Mouse (Mus musculus) liver, postnatal 0 days (tissue): ENCODE results near the gene Irak1bp1. TPM values are rescaled to one million over a fixed set of nuclear protein-coding genes. Genes with fewer than 3 reads are reported as not detected.

Experiments used
- ATAC-seq: fragments of 200-750 bp; cut with Nextera tagmentation; 2 replicates; pipeline ENCODE4 v1.8.0; 2017; ENCODE audit warnings: mild to moderate bottlenecking, moderate library complexity
- DNase-seq: peaks from one replicate; pipeline ENCODE4 v3.0.0-alpha.2; 2016
- H3K27ac ChIP-seq: fragments of 300-500 bp; sonication (generic); 2 replicates; pipeline ENCODE4 v1.5.1; 2014; ENCODE audit warnings: antibody characterized with exemption, moderate library complexity, mild to moderate bottlenecking, low read depth
- H3K27me3 ChIP-seq: fragments of 300-500 bp; sonication (generic); 2 replicates; pipeline ENCODE4 v1.6.1; 2014; ENCODE audit warnings: low read length, control low read depth, mixed read lengths; ENCODE audit not compliant: insufficient read depth
- H3K36me3 ChIP-seq: fragments of 300-500 bp; sonication (generic); replicated peaks from 2 replicates; pipeline ENCODE4 v1.6.1; 2014; ENCODE audit warnings: mild to moderate bottlenecking, control low read depth, low read length, moderate library complexity, mixed read lengths; ENCODE audit not compliant: insufficient read depth
- H3K4me1 ChIP-seq: fragments of 300-500 bp; sonication (generic); 2 replicates; pipeline ENCODE4 v1.6.1; 2014; ENCODE audit warnings: antibody characterized with exemption, mild to moderate bottlenecking, control low read depth; ENCODE audit not compliant: insufficient read depth
- H3K4me2 ChIP-seq: fragments of 300-500 bp; sonication (generic); 2 replicates; pipeline ENCODE4 v1.6.1; 2014; ENCODE audit warnings: low read depth, mild to moderate bottlenecking, low read length, moderate library complexity, mixed read lengths
- H3K4me3 ChIP-seq: fragments of 300-500 bp; sonication (generic); 2 replicates; pipeline ENCODE4 v1.5.1; 2014; ENCODE audit warnings: low read depth, low read length
- H3K9ac ChIP-seq: fragments of 300-500 bp; sonication (generic); replicated peaks from 2 replicates; pipeline ENCODE4 v1.6.1; 2014; ENCODE audit warnings: mild to moderate bottlenecking, moderate library complexity
- H3K9me3 ChIP-seq: fragments of 300-500 bp; sonication (generic); 2 replicates; pipeline ENCODE4 v1.6.1; 2016; ENCODE audit warnings: mild to moderate bottlenecking, control low read depth, low read length, mixed read lengths
- CTCF ChIP-seq: sonication (generic); IDR thresholded peaks from 2 replicates; pipeline ENCODE4 v1.5.1; 2016; ENCODE audit warnings: antibody characterized with exemption, low read depth
- EP300 ChIP-seq: IDR thresholded peaks from 2 replicates; pipeline ENCODE4 v1.6.1; 2016; ENCODE audit warnings: antibody characterized with exemption, low read depth, mild to moderate bottlenecking
- whole genome bisulfite sequencing: fragments of 180-500 bp; shearing (Covaris S2); extraction: QIAGEN DNeasy Blood & Tissue Kit; methylation state at CpG from one replicate; pipeline ENCODE4 v1.1.7; 2014; ENCODE audit not compliant: insufficient replicate concordance; 5-methylcytosine and 5-hydroxymethylcytosine counted together
- polyA plus RNA-seq: library from polyadenylated mRNA; unstranded; fragments of >200 nt; fragmentation: Nextera tagmentation; extraction: Ambion mirVana; gene quantifications from 2 replicates; pipeline ENCODE4 v1.2.1, GENCODE M21; 2015

The Irak1bp1 gene
- polyA plus RNA-seq = 1.2 and 1.4 TPM in 2 replicates

DNA sequence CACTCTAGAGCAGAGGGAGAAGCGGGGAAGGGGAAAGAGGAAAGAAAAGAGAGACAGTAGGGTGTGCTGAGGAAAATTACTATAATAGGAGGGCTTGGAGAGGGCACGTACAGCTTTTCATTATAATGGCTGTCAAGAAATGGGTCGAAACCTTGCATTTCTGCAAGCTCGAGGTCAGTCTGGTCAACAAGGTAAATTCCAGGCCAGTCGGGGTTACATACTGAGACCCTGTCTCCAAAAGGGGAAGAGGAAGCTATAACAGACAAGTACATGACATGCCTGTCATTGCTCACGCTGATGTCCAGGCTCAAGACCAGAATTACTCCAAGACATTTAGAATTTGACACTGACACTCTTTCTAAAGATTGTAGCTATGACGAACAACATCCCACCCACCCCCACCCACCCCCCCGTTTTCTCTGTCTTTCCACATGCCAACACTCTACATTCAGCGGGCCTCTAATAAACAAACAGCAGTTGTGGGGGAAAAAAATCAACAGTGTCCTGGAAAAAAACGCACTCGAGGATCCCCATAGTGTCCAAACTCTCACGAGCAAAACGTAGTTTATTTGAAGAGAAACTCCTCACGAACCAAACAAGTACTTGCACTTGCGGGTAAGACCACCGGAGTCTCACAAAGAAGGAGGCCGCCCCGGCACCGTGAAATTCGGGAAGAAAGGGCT is at the start of gene Irak1bp1:
Gene Irak1bp1 (plus strand): TSS at position 534 of the 683 bp plus-strand sequence.
- peak within 1 kb of the TSS; percentile 58 for H3K9ac ChIP-seq
- WGBS = 10% methylated on average over 20 of the region's 20 CpGs
- no peaks in the 10 kb centered on the region for H3K36me3 ChIP-seq
- no peak within 1 kb of the TSS for H3K27ac ChIP-seq
- H3K27me3 ChIP-seq = no peaks in the 10 kb centered on the region
- H3K4me1 ChIP-seq = peaks cover 16% of the 10 kb centered on the region
- TF ChIP-seq EP300 = no peak
- H3K4me2 ChIP-seq = peak within 1 kb of the TSS; percentile 95
- H3K4me3 ChIP-seq = peak within 1 kb of the TSS; percentile 64
- peak; percentile 18 for ATAC-seq
- no peaks in the 10 kb centered on the region for H3K9me3 ChIP-seq
- DNase-seq = no peak

DNA sequence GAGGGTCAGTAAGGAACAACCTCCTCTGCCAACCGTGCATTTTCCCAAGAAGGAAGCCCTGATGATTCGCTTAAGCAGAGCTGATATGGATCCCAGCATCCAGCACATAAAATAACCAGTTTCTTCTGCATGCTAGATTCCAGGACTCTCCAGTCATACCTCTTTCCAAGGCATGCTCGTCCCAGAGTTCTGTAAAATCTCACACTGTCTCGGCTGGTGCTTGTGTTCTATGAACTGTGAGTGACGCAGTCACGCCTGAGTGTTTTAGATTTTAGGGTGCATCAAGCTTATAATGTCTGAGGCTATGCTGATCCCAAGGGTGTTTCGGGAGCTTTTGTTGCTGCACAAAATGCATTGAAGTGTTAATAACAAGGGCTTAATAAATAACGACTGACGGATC is 41.0 kb upstream of the Irak1bp1 start:
- Histone ChIP-seq H3K36me3 (no peaks in the 10 kb centered on the region), H3K27ac (no peak overlapping the region), H3K4me3 (no peak overlapping the region), H3K27me3 (no peaks in the 10 kb centered on the region), H3K9me3 (no peaks in the 10 kb centered on the region), H3K9ac (no peak overlapping the region), H3K4me1 (no peaks in the 10 kb centered on the region), H3K4me2 (no peak overlapping the region)
- TF ChIP-seq CTCF = no peak
- ATAC-seq (no peak), DNase-seq (no peak)
- 80% methylated on average over 9 of the region's 9 CpGs for WGBS

DNA sequence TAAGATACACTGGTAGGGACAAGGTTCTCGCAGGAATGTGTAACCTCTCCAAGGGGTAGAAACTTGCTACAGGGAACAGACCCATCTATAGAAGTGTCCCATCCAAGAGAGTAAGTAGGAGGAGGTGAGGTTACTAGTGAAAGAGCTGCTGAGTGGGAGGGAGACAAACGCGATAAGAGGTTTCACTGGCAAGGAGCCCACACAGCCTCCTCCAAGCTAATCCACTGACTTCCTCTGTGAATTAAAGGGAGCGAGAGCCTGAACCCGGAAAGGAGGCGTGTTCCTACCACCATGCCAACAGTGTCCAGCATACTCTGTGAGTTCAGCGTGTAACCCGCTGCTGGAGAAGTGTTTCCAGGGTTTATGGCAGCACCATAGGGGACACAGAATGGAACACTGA is 29.0 kb upstream of the Irak1bp1 start:
- no peak overlapping the region for H3K9ac ChIP-seq
- H3K4me3 ChIP-seq = no peak overlapping the region
- no peak for ATAC-seq
- no peak for DNase-seq
- H3K36me3 ChIP-seq = no peaks in the 10 kb centered on the region
- H3K27ac ChIP-seq = no peak overlapping the region
- no peaks in the 10 kb centered on the region for H3K27me3 ChIP-seq
- H3K4me1 ChIP-seq = no peaks in the 10 kb centered on the region
- no peak overlapping the region for H3K4me2 ChIP-seq
- TF ChIP-seq EP300 (no peak), CTCF (no peak)
- H3K9me3 ChIP-seq = no peaks in the 10 kb centered on the region
- WGBS = 72% methylated on average over 8 of the region's 8 CpGs

DNA sequence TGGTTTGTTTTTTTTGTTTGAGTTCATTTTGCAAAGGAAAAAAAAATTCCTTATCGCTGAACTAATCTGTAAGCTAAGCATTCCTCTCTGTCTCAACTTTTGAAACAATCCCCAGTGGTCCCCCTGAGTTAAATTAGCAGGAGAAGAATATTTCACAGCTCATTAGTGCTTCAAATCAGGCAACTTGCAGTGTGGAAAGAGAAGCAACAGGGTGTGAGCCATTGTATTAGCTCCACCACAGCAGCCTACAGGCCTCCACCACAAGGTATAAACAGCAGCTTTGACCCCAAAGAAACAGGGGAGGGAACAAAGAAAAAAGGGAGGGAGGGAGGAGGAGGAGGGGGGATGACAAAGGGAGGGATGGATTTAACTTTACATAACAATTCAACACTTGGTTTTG is 22.2 kb upstream of the Irak1bp1 start:
- H3K4me3 ChIP-seq = no peak overlapping the region
- H3K9me3 ChIP-seq = no peaks in the 10 kb centered on the region
- H3K4me2 ChIP-seq = no peak overlapping the region
- no peaks in the 10 kb centered on the region for H3K27me3 ChIP-seq
- TF ChIP-seq EP300 (no peak), CTCF (no peak)
- no peaks in the 10 kb centered on the region for H3K36me3 ChIP-seq
- no peak overlapping the region for H3K27ac ChIP-seq
- WGBS = 16% methylated on average over 1 of the region's 1 CpGs
- no peak overlapping the region for H3K9ac ChIP-seq
- H3K4me1 ChIP-seq = no peaks in the 10 kb centered on the region
- DNase-seq = no peak
- no peak for ATAC-seq

DNA sequence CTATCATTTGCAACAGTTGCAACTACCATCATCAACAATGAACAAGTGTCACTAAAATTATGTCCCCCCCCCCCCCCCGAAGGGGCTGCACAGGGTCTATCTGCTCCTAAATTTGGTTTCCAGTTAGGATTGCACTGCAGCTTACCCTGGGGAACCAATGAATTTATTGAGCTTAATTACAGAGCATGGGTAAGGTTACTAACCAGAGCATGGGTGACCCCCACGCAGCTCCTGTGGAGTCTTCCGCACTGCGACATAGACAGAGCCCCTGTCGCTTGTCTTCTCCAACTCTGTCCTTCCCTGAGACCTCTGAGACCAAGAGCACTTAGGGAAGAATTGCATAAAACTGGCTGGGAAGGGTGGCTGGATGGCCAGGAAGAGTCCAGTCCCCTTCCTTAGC is 21.7 kb upstream of the Irak1bp1 start:
- no peak overlapping the region for H3K27ac ChIP-seq
- no peak overlapping the region for H3K4me3 ChIP-seq
- H3K27me3 ChIP-seq = no peaks in the 10 kb centered on the region
- DNase-seq (no peak), ATAC-seq (no peak)
- no peaks in the 10 kb centered on the region for H3K36me3 ChIP-seq
- 64% methylated on average over 5 of the region's 5 CpGs for WGBS
- H3K4me1 ChIP-seq = no peaks in the 10 kb centered on the region
- H3K4me2 ChIP-seq = no peak overlapping the region
- no peak overlapping the region for H3K9ac ChIP-seq
- H3K9me3 ChIP-seq = no peaks in the 10 kb centered on the region
- no peak for TF ChIP-seq CTCF
- no peak for TF ChIP-seq EP300

DNA sequence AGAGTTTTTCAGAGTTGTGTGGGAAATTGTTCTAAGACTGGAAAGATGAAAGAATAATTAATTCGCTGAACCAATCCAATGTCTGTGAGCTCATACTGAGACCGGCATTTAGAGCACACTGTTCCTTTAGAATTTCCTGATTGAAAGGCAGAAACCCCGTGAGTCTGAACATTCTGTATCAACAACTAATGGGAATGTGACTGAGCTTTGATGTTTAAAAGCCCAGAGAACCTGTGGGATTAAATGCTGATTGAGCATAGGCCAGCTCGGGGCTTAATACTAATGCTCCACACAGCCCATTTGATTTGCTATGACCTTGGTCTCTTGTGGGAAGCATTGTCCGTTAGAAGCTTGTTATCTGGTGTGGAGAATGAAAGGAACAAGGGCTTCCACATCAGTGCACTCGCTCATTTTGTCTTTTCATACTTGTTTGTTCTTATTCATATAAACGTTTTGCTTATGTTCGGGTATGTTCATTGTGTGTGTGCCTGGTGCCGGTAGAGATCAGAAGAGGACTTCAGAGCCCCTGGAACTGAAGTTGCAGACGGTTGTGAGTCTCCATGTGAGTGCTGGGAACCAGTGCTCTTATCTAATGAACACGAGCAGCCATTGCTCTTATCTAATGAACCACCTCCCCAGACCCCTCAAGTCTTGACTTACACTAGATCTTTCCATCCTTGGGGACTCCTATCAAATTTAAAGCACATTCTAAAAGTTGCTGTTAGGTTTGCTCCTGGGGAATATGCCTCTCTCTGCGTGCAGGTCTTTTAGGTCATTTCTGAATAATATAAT is 17.0 kb upstream of the Irak1bp1 start:
- TF ChIP-seq EP300 (no peak), CTCF (no peak)
- 72% methylated on average over 12 of the region's 12 CpGs for WGBS
- H3K9me3 ChIP-seq = no peaks in the 10 kb centered on the region
- H3K4me1 ChIP-seq = no peaks in the 10 kb centered on the region
- no peaks in the 10 kb centered on the region for H3K27me3 ChIP-seq
- no peak overlapping the region for H3K4me3 ChIP-seq
- no peak overlapping the region for H3K27ac ChIP-seq
- H3K36me3 ChIP-seq = no peaks in the 10 kb centered on the region
- ATAC-seq (no peak), DNase-seq (no peak)
- H3K4me2 ChIP-seq = no peak overlapping the region
- H3K9ac ChIP-seq = no peak overlapping the region
